Mouse (Mus musculus) WW6 (cell line): Measurements from ENCODE around the gene Tbx19.
A peak's percentile ranks its signal among the peaks of the same experiment; 100 is the strongest.

Source experiments
- DNase-seq: peaks from one replicate; pipeline ENCODE4 v3.0.0-alpha.2; 2013; ENCODE audit warnings: low read depth, low spot score

Tbx19 gene

DNA sequence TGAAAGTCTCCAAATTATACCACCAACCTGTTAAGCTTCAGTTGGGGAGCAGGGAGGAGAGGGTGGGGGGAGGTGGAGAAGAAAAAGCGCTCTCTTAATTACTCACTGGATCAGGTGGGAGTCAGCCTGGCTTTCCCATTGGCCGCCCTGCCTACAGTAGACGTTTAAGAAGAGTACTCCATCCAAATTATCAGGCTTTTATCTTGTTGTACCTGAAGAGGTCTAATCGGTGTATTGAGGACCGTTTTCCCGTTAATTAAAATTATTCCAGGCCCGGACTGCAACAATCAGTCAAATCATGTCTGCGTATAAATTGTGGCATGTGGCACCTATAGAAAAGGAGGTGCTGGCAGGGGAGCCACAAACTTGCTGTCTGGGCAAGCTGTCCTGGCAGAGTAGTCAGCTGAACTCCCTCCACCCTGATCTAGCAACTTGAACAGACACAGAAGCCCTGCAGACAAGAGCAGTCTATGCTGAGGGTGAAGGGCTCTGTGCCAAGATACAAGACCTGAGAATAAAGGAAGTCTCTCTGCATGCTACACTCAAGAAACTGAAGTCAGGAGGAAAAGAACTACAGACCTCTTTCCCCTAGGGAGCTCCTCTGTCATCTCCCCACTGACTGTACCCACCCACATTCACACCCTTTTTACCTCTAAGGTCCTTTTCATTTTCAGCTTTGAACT lies at the start of gene Tbx19:
Gene Tbx19, minus strand, starts transcription at position 51 of the 683 bp plus-strand sequence.
- DNase-seq = no peak

DNA sequence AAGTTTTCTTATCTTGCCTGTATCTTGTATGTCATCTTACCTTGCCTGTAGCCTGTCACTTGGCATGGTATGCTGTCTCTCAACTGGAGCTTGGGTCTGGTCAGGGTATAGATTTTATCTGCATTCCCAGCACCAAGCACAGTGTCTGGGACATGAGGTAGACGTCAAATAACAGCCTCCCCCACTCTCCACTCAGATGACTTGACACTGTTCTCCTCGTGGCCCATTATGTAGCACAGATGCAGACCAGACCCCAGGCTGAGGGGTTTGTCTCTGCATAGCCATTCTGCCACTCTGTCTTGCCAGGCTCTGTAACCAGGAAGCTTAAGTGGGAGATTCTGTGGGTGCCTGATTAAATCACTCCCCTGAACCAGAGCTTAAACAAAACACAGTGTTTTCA lies 45.0 kb upstream of the Tbx19 start:
- no peak for DNase-seq

- DNase-seq = no peak
Observed at GRCm38 (mm10) chr1:165203488-165204035, 43.0 kb upstream of the Tbx19 start.

DNA sequence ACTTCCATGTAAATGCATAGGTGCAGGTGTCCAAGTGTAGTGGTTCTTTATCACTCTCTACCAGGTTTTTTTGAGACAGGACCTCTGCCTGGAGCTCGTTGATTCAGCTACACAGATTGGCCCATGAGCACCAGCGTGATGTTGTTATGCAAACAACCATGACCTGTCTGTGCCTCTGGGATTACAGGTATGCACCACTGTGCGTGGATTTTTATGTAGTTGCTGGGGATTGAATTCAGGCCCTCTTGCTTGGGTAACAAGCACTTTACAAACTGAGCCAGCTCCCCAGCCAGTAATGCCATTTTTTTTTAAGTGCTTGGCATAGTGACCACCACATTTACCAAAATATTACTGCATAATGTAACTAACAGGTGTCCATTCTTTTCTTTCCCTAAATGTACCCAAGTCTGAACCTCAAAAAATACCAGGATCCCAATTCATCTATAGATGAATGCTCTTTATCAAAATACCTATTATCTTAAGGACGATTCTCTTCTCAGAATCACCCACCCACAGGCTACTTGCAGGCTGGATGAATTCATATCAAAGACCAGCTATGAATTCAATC lies 41.0 kb upstream of the Tbx19 start:
- DNase-seq = no peak

- no peak for DNase-seq
Observed at GRCm38 (mm10) chr1:165200748-165201147, 40.2 kb upstream of the Tbx19 start.

DNA sequence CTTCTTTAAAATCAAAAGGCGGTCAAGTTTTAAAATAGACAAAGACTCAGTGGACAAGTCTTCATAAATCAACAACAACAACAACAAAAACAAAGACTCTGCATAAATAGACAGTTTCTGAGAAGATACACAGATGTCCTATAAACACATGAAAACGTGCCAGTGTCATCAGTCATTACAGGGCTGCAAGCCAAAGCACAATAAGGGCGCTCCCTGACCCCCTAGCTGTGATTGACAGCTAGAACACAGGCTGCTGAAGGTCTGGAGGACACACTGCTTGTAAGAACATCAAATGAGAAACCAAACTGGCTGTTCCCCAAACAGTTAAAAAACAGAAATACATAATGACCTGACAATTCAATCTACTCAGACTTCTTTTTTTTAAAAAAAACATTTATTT lies 39.1 kb upstream of the Tbx19 start:
- no peak for DNase-seq

DNA sequence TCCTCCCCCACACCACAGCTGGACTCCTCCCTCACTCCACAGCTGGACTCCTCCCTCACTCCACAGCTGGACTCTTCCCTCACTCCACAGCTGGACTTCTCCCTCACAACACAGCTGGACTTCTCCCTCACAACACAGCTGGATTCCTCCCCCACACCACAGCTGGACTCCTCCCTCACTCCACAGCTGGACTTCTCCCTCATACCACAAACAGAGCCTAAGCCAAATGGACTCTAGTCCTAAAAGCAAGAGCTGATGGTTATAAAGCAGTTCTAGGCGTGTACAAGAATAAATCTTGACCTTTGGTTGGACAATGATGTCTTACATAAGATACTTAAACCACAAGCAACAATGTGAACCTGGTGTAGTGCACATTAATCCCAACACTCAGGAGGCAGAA lies 38.4 kb upstream of the Tbx19 start:
- DNase-seq = no peak

DNA sequence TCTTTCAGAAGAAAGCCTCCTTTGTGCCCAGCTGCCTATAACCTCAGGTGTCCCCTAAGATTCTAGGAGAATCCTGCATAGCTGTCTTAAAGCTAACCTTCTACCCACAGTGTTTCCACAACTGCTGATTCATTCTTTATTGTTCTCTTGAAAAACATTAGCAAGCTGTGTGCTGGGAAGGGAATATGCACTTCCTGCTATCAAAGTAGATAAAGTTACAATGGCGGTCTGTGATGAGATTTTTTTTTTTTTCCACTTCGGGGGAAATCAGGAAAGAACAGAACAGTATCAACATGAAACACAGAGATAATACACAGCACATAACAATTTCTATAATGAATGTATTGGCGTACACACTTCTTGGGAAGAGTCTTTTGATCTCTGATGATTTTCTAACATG lies 37.3 kb upstream of the Tbx19 start:
- no peak for DNase-seq

DNA sequence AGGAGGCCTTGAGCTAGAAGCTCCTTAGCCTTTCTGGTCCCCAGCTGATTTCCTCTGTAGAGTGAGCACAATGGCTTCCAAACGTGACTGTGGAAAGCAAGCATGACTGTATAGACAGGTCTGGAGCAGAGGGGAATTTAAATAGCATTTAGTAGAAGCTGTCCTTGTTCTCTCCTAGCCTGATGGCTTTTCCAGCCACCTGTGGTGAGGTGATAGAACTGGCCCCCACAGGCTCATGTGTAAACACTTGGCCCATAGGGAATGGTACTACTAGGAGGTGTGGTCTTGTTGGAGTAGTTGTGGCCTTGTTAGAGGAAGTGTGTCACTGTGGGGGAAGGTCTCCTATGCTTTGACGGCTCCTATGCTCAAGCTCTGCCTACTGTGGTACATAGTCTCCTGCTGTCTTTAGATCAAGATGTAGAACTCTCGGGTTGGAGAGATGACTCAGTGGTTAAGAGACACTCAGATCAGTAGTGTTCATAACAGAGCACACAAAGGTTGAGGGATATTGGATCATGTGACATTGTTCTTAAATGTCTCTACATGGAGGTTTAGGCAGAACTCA lies 34.9 kb upstream of the Tbx19 start:
- no peak for DNase-seq

- no peak for DNase-seq
Observed at GRCm38 (mm10) chr1:165194662-165195013, 34.1 kb upstream of the Tbx19 start.

- peak; percentile 55 for DNase-seq
Observed at GRCm38 (mm10) chr1:165193880-165194661, 33.5 kb upstream of the Tbx19 start, which contains the start of gene Sft2d2. Gene Sft2d2 (minus strand): TSS chr1:165194438.

DNA sequence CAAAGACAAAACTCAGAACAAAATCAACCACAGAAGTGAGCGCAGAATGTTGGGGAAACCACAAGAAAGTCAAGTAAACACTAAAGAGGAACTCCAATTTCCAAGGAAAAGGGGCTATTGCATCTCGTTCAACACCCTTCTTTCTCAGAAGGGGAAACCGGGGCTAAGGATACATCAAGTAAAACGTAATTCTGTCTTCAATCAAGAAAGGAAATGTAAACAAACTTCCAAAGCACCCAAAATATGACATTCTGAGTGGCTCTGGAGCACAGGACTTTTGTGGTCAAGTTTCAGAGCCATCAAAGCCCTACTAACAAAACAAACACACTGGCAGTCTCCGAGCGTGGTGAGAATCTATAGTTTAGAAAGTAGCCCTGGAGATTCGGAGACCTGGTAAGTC lies 32.9 kb upstream of the Tbx19 start:
- DNase-seq = no peak

DNA sequence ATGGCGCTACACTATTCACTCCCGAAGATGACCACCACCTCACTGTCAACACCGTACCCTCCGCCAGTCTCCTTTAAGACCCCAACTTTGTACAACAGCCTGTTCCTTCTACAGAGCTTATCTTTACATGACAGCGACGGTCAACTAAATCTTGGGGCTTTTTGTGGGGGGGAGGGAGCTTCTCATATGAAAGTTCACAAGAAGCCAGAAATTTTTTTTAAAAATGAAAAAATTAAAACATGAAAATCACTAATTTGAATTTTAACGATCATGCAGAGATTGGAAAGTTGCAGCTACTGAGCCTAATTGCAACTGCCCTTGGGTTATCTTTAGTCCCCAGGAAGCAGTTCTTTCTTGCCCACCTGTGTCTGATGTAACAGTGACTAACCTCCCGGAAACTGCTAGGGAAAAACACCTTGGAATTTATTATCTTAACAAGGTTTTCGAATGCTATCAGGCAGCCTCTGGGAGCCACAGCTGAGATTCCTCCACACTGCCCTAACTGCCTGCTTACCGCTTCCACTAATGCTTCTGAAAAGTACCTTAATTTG lies 32.2 kb upstream of the Tbx19 start:
- no peak for DNase-seq

DNA sequence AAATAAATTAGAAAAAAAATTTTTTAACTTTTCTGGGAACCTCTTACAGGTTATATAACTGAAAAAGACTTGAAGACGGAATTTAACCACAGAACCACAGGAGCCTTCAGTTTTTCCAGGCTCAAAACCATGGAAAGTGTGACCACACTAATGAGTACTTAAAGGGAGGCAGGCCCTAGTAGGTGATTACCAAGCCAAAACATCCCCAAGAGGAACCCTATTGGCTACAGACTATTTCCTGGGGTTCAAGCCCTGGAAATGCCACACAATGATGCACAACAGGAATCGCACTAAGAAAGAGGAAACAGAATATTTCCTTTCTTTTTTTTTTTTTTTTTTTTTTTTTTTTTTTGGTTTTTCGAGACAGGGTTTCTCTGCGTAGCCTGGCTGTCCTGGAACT lies 31.5 kb upstream of the Tbx19 start:
- DNase-seq = no peak

GRCm38 (mm10) chr1:165191611-165192010 lies 31.0 kb upstream of the Tbx19 start:
- DNase-seq = no peak

DNA sequence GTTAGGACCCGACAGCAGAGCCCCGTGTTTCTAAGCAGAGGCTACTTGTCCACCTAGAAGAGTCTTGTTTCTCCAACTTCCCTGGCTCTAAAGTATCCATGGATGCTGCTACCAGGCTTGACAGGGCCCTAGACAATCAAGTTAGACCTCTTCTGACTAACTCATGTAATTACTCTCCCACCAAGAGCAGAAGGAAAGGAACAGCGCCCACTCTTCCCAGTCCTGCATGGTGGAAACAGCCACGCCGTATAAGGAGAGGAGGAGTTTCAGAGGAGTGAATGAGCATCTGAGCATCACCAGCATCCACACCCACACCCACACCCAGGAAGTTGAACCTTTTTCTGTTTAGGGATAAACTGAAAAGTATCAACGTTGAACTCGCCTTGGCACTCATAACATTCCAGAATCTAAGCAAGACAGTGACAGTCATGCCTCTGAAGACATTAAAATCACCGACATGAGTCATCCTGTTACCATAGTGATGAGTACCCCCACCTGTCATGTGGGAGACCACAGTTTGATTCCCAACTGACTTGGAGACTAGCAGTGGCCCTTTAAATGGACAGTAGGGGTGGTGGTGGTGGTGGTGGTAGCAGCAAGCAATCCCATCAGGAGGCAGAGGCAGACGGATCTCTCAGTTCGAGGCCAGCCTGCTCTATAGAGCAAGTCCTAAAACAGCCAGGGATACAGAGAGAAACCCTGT lies 30.1 kb upstream of the Tbx19 start:
- DNase-seq = no peak

- DNase-seq = no peak
Observed at GRCm38 (mm10) chr1:165190068-165190467, 29.5 kb upstream of the Tbx19 start.

- no peak for DNase-seq
Observed at GRCm38 (mm10) chr1:165188806-165189580, 28.4 kb upstream of the Tbx19 start.

- DNase-seq = no peak
Observed at GRCm38 (mm10) chr1:165187357-165187756, 26.8 kb upstream of the Tbx19 start.

- DNase-seq = no peak
Observed at GRCm38 (mm10) chr1:165186491-165186890, 25.9 kb upstream of the Tbx19 start.

DNA sequence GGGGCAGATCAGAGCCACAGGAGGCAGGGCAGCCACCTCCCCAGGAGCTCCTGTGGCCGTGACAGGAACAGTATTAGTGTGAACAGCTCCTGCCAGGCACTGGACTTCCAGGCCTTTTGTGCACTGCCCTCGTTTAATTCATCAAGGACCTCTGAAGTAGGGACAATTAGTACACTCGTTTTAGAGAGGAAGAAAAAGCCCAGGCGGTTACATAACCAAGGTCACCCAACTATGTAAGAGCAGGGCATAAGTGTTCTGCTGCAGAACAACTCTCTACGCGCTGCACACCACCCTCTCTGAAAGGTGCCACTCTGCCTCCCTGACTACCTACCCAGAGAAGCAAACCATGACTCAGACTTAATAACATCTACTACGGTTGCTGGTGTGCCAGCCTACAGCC lies 24.5 kb upstream of the Tbx19 start:
- no peak for DNase-seq
